Mouse (Mus musculus): ENCODE data around the gene Htr3a.

- TF ChIP-seq ZC3H11A (IDR thresholded peaks at IDR 0.05; ENCODE audit: borderline replicate concordance, low read depth, low read length) (no peak), HCFC1 (IDR thresholded peaks at IDR 0.05; ENCODE audit: borderline replicate concordance, insufficient read depth, low read length) (no peak)
Observed at GRCm38 (mm10) chr9:48859828-48860525, 50.9 kb downstream of the Htr3a start.
